Mouse (Mus musculus): Measurements from ENCODE around the gene Spon1. TPM values are rescaled to one million over a fixed set of nuclear protein-coding genes. Genes with fewer than 3 reads are reported as not detected.

Gene Spon1
- polyA plus RNA-seq, 1 experiment from 2014 or later, result 3.1 TPM

DNA sequence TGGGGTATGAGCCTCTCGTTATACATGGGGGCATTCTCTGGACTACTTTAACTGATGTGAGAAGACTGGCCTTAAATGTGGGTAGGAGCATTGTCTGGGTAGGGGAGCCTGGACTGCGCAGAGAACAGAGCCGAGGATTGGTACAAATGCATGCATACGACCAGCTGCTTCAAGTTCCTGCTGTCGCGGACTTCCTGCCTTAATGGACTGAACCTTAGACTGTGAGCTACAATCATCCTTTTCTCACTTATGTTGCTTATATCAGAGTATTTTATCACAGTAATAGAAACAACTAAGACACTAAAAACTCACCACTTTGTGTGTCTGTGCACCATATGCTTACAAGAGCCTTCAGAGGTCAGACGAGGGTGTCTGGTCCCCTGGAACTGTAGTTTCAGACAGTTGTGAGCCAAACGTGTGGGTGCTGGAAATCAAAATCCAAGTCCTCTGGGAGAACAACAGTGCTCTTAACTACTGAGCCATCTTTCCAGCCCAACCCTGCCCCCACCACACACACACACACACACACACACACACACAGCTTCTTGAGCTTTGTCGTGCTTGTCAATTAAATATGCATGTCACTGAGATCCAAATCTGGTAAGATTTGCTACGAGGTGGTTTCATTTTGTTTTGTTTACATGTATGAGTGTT lies 325.2 kb downstream of the Spon1 start:
- H3K9ac ChIP-seq (ENCODE audit: low read length), result no peak overlapping the region

More for the DNA sequence above, 325.2 kb downstream of the Spon1 start:
- no peak overlapping the region for H3K4me2 ChIP-seq (replicated peaks; ENCODE audit: low read depth)
- no peak overlapping the region for H3K27ac ChIP-seq (replicated peaks)
- no peak for DNase-seq (ENCODE audit: low spot score)
- 58% methylated on average over 10 of the region's 10 CpGs for WGBS
- no peak for ATAC-seq (ENCODE audit: low FRiP score, low TSS enrichment)
- no peak overlapping the region for H3K4me3 ChIP-seq (ENCODE audit: low read depth, low read length)
- TF ChIP-seq CTCF (IDR thresholded peaks at IDR 0.05; ENCODE audit: low read depth) (no peak), EP300 (optimal IDR thresholded peaks at IDR 0.05) (no peak)
- H3K27me3 ChIP-seq (ENCODE audit: control insufficient read depth, insufficient read depth, low read length), result no peaks in the 10 kb centered on the region
- no peaks in the 10 kb centered on the region for H3K9me3 ChIP-seq (ENCODE audit: control insufficient read depth, low read length)
- no peaks in the 10 kb centered on the region for H3K36me3 ChIP-seq (ENCODE audit: control insufficient read depth, insufficient read depth, low read length)
- H3K4me1 ChIP-seq (replicated peaks; ENCODE audit: control insufficient read depth, insufficient read depth), result peaks cover 10% of the 10 kb centered on the region; the same call in 1 of the 2 replicates
